Mouse (Mus musculus) lung, embryonic 16.5 days (tissue): ENCODE results near the gene Acbd4. TPM values are rescaled to one million over a fixed set of nuclear protein-coding genes. Genes with fewer than 3 reads are reported as not detected.

Experiments
- ATAC-seq: fragments of 200-750 bp; cut with Nextera tagmentation; 2 replicates; pipeline ENCODE4 v1.8.0; 2017; ENCODE audit warnings: low read depth, mild to moderate bottlenecking, moderate library complexity
- H3K27ac ChIP-seq: fragments of 300-500 bp; sonication (generic); 2 replicates; pipeline ENCODE4 v1.5.1; 2014; ENCODE audit warnings: mild to moderate bottlenecking, control low read depth, low read length
- H3K27me3 ChIP-seq: fragments of 300-500 bp; sonication (generic); 2 replicates; pipeline ENCODE4 v1.6.1; 2014; ENCODE audit warnings: low read depth, low read length, mixed read lengths; ENCODE audit not compliant: control insufficient read depth, insufficient read depth
- H3K36me3 ChIP-seq: fragments of 300-500 bp; sonication (generic); 2 replicates; pipeline ENCODE4 v1.6.1; 2014; ENCODE audit warnings: low read length; ENCODE audit not compliant: control insufficient read depth, insufficient read depth
- H3K4me1 ChIP-seq: fragments of 300-500 bp; sonication (generic); replicated peaks from 2 replicates; pipeline ENCODE4 v1.6.1; 2014; ENCODE audit warnings: low read length, mixed read lengths; ENCODE audit not compliant: control insufficient read depth, insufficient read depth
- H3K4me2 ChIP-seq: fragments of 300-500 bp; sonication (generic); 2 replicates; pipeline ENCODE4 v1.6.1; 2014; ENCODE audit warnings: low read depth, low read length, control low read depth
- H3K4me3 ChIP-seq: fragments of 300-500 bp; sonication (generic); 2 replicates; pipeline ENCODE4 v1.5.1; 2014; ENCODE audit warnings: mild to moderate bottlenecking, low read length, control low read depth
- H3K9ac ChIP-seq: fragments of 300-500 bp; sonication (generic); 2 replicates; pipeline ENCODE4 v1.6.1; 2014; ENCODE audit warnings: low read length, control low read depth
- H3K9me3 ChIP-seq: fragments of 300-500 bp; sonication (generic); 2 replicates; pipeline ENCODE4 v1.6.1; 2016; ENCODE audit warnings: low read length; ENCODE audit not compliant: control insufficient read depth
- WGBS: fragments of 180-500 bp; shearing (Covaris S2); extraction: QIAGEN DNeasy Blood & Tissue Kit; methylation state at CpG from one replicate; pipeline ENCODE4 v1.1.7; 2014; 5-methylcytosine and 5-hydroxymethylcytosine counted together
- polyA plus RNA-seq: library from polyadenylated mRNA; unstranded; fragments of >200 nt; fragmentation: Nextera tagmentation; extraction: Ambion mirVana; gene quantifications from 2 replicates; pipeline ENCODE4 v1.2.1, GENCODE M21; 2015

Acbd4 gene
- polyA plus RNA-seq = 22.8 and 28.7 TPM in 2 replicates

DNA sequence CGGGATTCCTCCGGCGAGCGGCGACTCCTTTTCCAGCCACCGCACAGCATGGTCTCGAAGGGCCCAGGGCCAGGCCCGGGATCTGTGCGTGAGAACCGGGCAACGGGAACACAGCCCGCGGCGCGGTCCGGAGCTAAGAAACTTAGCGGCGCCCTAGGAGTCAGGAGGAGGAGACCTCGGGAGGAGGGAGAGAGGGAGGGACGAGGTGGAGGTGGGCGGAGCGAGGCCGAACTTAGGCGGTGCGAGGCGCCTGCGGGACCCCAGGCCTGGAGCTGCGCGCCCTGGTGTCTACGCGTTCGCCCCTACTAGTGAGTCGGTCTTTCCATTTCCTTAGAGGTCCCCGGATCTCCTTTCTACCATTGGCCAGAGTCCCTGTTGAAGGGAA, at the start of gene Acbd4, which contains the start of gene Plcd3:
Gene Acbd4 (plus strand): TSS at position 202 of the 385 bp plus-strand sequence.
Gene Plcd3 (minus strand): TSS at position 178 of the 385 bp plus-strand sequence.
- H3K27me3 ChIP-seq = peaks cover 16% of the 10 kb centered on the region
- peaks cover 30% of the 10 kb centered on the region for H3K4me1 ChIP-seq
- no peaks in the 10 kb centered on the region for H3K36me3 ChIP-seq
- peak within 1 kb of the TSS; percentile 90 for H3K4me2 ChIP-seq
- no peaks in the 10 kb centered on the region for H3K9me3 ChIP-seq
- under 1% methylated on average over 29 of the region's 34 CpGs for WGBS
- H3K9ac ChIP-seq = peak within 1 kb of the TSS; percentile 78
- ATAC-seq = peak; percentile 61
- H3K27ac ChIP-seq = no peak within 1 kb of the TSS
- peak within 1 kb of the TSS; percentile 68 for H3K4me3 ChIP-seq

DNA sequence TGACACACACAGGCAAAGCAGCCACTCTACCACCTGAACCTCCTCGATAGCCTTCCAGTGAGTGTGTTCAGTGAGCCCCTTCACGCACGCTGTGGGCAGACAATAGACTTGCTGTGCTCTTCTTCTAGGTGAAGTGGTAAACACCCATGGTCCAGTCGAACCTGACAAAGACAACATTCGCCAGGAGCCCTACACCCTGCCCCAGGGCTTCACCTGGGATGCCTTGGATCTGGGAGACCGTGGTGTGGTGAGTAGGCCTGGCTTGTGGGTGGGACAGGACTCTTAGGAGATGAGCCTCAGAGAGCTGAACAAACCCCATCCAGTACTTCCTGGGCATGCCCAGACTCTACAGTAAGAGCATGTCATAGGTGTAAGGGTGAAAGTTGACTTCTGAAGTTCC, 49.4 kb upstream of the Acbd4 start:
- 91% methylated on average over 6 of the region's 6 CpGs for WGBS
- no peaks in the 10 kb centered on the region for H3K4me1 ChIP-seq
- H3K36me3 ChIP-seq = peaks cover 33% of the 10 kb centered on the region
- no peak overlapping the region for H3K4me3 ChIP-seq
- H3K27me3 ChIP-seq = no peaks in the 10 kb centered on the region
- H3K9ac ChIP-seq = no peak overlapping the region
- no peaks in the 10 kb centered on the region for H3K9me3 ChIP-seq
- H3K4me2 ChIP-seq = no peak overlapping the region
- ATAC-seq = no peak
- H3K27ac ChIP-seq = no peak overlapping the region

DNA sequence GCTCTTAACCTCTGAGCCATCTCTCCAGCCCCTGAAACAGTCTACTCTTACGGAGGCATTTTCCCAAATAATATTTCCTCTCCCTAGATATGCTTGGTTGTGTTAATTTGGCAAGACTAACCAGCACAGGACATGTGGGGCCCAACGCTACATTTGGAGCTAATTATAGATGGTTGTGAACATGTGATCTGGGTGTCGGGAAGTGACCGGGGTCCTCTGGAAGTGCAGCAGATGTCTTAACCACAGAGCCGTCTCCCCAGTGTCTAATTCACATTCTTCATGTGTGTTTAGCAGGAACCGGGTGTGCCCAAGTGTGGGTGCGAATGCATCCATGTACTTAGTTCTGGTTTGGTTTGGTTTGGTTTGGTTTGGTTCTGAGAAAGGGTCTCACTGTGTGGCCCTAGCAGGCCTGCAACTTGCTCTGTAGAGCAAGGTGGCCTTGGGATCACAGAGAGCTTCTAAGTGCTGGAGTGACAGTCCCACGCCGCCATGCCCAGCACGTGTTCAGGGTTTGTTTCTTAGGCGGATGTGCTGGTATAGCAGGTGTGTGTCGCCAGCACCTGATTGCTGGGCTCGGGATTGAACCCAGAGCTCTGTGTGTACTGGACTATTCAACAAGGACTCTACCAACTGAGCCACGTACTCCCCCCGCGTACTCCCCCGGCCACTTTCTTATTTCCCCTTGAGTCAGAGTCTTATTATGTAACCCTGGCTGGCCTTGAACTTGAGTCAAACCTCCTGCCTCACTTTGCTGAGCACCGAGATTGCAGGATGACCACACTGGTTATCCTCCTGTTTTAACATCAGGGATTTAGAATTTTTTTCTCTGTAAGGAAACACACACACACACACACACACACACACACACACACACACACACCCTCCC, 48.0 kb upstream of the Acbd4 start:
- H3K9ac ChIP-seq = no peak overlapping the region
- no peaks in the 10 kb centered on the region for H3K27me3 ChIP-seq
- no peaks in the 10 kb centered on the region for H3K4me1 ChIP-seq
- 87% methylated on average over 18 of the region's 18 CpGs for WGBS
- ATAC-seq = no peak
- H3K27ac ChIP-seq = no peak overlapping the region
- H3K4me3 ChIP-seq = no peak overlapping the region
- peaks cover 41% of the 10 kb centered on the region for H3K36me3 ChIP-seq
- H3K4me2 ChIP-seq = no peak overlapping the region
- no peaks in the 10 kb centered on the region for H3K9me3 ChIP-seq

- Histone ChIP-seq H3K27me3 (no peaks in the 10 kb centered on the region), H3K4me3 (no peak overlapping the region), H3K27ac (no peak overlapping the region), H3K4me1 (no peaks in the 10 kb centered on the region), H3K9ac (no peak overlapping the region), H3K36me3 (peaks cover 45% of the 10 kb centered on the region), H3K9me3 (no peaks in the 10 kb centered on the region), H3K4me2 (no peak overlapping the region)
- WGBS = 45% methylated on average over 6 of the region's 6 CpGs
- 0 out of 2 replicates have a peak, but pooled peaks have one; percentile 41 for ATAC-seq
Observed at GRCm38 (mm10) chr11:103054798-103055197, 46.7 kb upstream of the Acbd4 start.

- no peak overlapping the region for H3K9ac ChIP-seq
- no peak overlapping the region for H3K27ac ChIP-seq
- H3K27me3 ChIP-seq = no peaks in the 10 kb centered on the region
- ATAC-seq = no peak
- WGBS = 96% methylated on average over 7 of the region's 7 CpGs
- H3K4me1 ChIP-seq = no peaks in the 10 kb centered on the region
- H3K36me3 ChIP-seq = peaks cover 43% of the 10 kb centered on the region
- H3K4me2 ChIP-seq = no peak overlapping the region
- no peaks in the 10 kb centered on the region for H3K9me3 ChIP-seq
- no peak overlapping the region for H3K4me3 ChIP-seq
Observed at GRCm38 (mm10) chr11:103056636-103057035, 44.8 kb upstream of the Acbd4 start.

- Histone ChIP-seq H3K4me1 (no peaks in the 10 kb centered on the region), H3K27ac (no peak overlapping the region), H3K9ac (no peak overlapping the region), H3K27me3 (no peaks in the 10 kb centered on the region), H3K4me3 (no peak overlapping the region), H3K4me2 (no peak overlapping the region), H3K9me3 (no peaks in the 10 kb centered on the region), H3K36me3 (peaks cover 39% of the 10 kb centered on the region)
- no peak for ATAC-seq
- WGBS = 75% methylated on average over 3 of the region's 3 CpGs
Observed at GRCm38 (mm10) chr11:103058499-103059085, 42.9 kb upstream of the Acbd4 start.

- WGBS = 86% methylated on average over 14 of the region's 14 CpGs
Observed at GRCm38 (mm10) chr11:103066191-103067050, 35.1 kb upstream of the Acbd4 start.

DNA sequence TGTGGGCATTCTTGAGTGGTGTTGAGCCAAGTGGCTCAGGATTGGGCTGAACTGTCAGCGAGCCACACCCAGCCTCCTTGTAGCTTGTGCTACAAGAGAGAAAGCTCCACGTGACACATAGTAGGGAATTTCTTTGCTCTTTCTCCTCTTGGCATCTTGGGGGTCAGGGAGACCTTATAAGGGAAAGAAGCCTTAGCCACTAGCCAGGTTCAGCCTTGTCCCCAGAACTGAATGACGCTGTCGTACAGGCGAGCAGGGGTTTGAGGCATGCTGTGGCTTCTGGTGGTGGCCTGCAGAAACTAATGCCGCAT, 34.5 kb upstream of the Acbd4 start:
- Histone ChIP-seq H3K4me2 (no peak overlapping the region), H3K27me3 (no peaks in the 10 kb centered on the region), H3K4me1 (peaks cover 8% of the 10 kb centered on the region), H3K4me3 (no peak overlapping the region), H3K36me3 (peaks cover 32% of the 10 kb centered on the region), H3K9me3 (no peaks in the 10 kb centered on the region), H3K9ac (no peak overlapping the region), H3K27ac (peak overlapping the region; percentile 81)
- peak; percentile 13 for ATAC-seq
- 76% methylated on average over 6 of the region's 6 CpGs for WGBS

More at GRCm38 (mm10) chr11:103066191-103067050, 35.1 kb upstream of the Acbd4 start:
- H3K27me3 ChIP-seq = no peaks in the 10 kb centered on the region
- peaks cover 8% of the 10 kb centered on the region for H3K4me1 ChIP-seq
- no peak overlapping the region for H3K4me2 ChIP-seq
- H3K27ac ChIP-seq = peak overlapping the region; percentile 81
- no peak overlapping the region for H3K9ac ChIP-seq
- no peak overlapping the region for H3K4me3 ChIP-seq
- ATAC-seq = no peak
- no peaks in the 10 kb centered on the region for H3K9me3 ChIP-seq
- H3K36me3 ChIP-seq = peaks cover 34% of the 10 kb centered on the region
